ENCODE assay signal across 19 mouse cellular contexts in the genomic region with DNA sequence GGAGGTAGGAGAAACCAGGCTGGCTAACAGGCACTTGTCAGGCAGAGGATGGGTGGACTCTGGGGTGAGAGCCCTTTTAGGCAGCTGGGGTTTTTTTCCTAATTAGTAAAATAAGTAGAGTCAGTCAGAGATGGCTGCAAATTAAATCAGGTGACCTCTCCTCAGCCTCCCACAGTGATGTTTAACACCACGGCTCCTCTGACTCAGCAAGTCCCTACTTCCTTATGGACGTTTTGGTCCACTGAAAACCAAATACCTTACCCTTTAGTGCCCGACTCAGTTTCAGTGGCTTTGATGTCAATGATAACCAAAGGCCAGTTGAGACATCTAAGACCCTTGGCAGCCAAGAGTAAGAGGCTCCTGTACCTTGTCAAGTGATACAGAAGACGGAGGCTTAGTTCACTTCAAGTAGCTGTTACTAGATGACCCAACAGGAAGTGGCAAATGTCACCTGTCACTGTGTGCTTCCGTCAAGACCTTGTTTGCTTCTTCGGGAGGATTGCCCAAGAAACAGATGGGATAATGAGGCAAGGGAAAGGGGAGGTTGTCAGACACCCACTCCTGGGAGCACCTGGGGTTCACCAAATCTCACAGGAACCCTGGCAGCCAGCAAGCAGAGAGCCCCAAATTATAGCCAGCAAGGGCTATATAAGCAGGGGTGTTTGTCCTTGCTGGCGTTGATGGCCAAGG.
DNase-seq lines count a peak whose midpoint lies in the region; ATAC-seq and TF ChIP-seq lines count a peak whose summit lies in the region.
"Had no signal": no experiment of that assay in that cellular context is flagged by ENCODE, and none has a peak within 500 bp of the region (broad histone marks: within the 10 kb centered on the region; RNA-seq: fewer than 3 reads in every experiment).

No protein-coding gene starts in this region.

- no peak overlapping the region for H3K9ac ChIP-seq in kidney, postnatal 0 days (ENCODE audit: low read depth, low read length)
- H3K9ac ChIP-seq: embryonic facial prominence, embryonic 12.5 days; forebrain, embryonic 15.5 days; heart, embryonic 12.5 days had no signal

- H3K4me3 ChIP-seq in kidney, postnatal 0 days (replicated peaks; ENCODE audit: low read depth, low read length) = no peak overlapping the region
- H3K4me3 ChIP-seq: embryonic facial prominence, embryonic 12.5 days; forebrain, embryonic 15.5 days; heart, adult 2 months; heart, embryonic 12.5 days had no signal

- H3K27me3 ChIP-seq in kidney, postnatal 0 days (ENCODE audit: insufficient read depth, low read length) = no peaks in the 10 kb centered on the region
- H3K27me3 ChIP-seq: CH12.LX; embryonic facial prominence, embryonic 12.5 days; forebrain, embryonic 15.5 days had no signal

- H3K4me2 ChIP-seq in kidney, postnatal 0 days (ENCODE audit: low read length) = no peak overlapping the region
- H3K4me2 ChIP-seq: embryonic facial prominence, embryonic 12.5 days; forebrain, embryonic 15.5 days; heart, embryonic 12.5 days had no signal

- peak; percentile 5 for DNase-seq in kidney, postnatal 0 days (ENCODE audit: low spot score)
- no peak for DNase-seq in kidney, adult 18-20 months
- DNase-seq in thymus, postnatal 0 days (ENCODE audit: low spot score) = peak; percentile 6
- no peak for DNase-seq in thymus, postnatal 10 days (ENCODE audit: low spot score in 2 of 2)
- peak; percentile 7 for DNase-seq in induced T-regulatory cell, adult 2 months (ENCODE audit: low read depth)
- no peak for DNase-seq in gastrocnemius, adult 8-10 months (ENCODE audit: low spot score in 2 of 2)
- DNase-seq: adrenal gland, adult 2 months; adrenal gland, postnatal 25 days; cerebellum, adult 2 months; cerebellum, postnatal 10 days; gastrocnemius, postnatal 10 days; heart, adult 2 months had no signal

- H3K4me1 ChIP-seq in kidney, postnatal 0 days (replicated peaks; ENCODE audit: insufficient read depth, low read length) = no peaks in the 10 kb centered on the region
- H3K4me1 ChIP-seq: embryonic facial prominence, embryonic 12.5 days; heart, embryonic 12.5 days had no signal

- no peak for TF ChIP-seq CTCF in kidney, postnatal 0 days (IDR thresholded peaks at IDR 0.05; ENCODE audit: low read depth)

- H3K27ac ChIP-seq in kidney, postnatal 0 days = no peak overlapping the region
- H3K27ac ChIP-seq: embryonic facial prominence, embryonic 12.5 days; forebrain, embryonic 15.5 days; heart, adult 2 months had no signal

- ATAC-seq in kidney, postnatal 0 days (replicated peaks; ENCODE audit: low FRiP score, low read depth) = no peak
- peak; percentile 79 for ATAC-seq in neutrophil, adult 5-6 weeks (ENCODE audit: extremely low read depth, insufficient number of reproducible peaks, low FRiP score, poor library complexity, severe bottlenecking)
- no peak for ATAC-seq in megakaryocyte-erythroid progenitor cell, adult 5-6 weeks (replicated peaks; ENCODE audit: low FRiP score, low TSS enrichment, poor library complexity, severe bottlenecking)
- ATAC-seq: forebrain, embryonic 15.5 days; hindbrain, embryonic 16.5 days had no signal

- WGBS in kidney, postnatal 0 days = 23% methylated on average over 7 of the region's 7 CpGs

- H3K9me3 ChIP-seq in kidney, postnatal 0 days (replicated peaks; ENCODE audit: low read length) = no peaks in the 10 kb centered on the region
- H3K9me3 ChIP-seq: embryonic facial prominence, embryonic 12.5 days; forebrain, embryonic 15.5 days; heart, embryonic 12.5 days had no signal

- no peaks in the 10 kb centered on the region for H3K36me3 ChIP-seq in kidney, postnatal 0 days (ENCODE audit: insufficient read depth, low read length)
- H3K36me3 ChIP-seq: embryonic facial prominence, embryonic 12.5 days; forebrain, embryonic 15.5 days; heart, embryonic 12.5 days had no signal

Comparison
In these comparisons a context has a peak if more than half of its experiments do, and no peak if none do; other contexts are left out.
1. DNase-seq: peak in kidney, postnatal 0 days (single experiment), thymus, postnatal 0 days (single experiment) and induced T-regulatory cell, adult 2 months (single experiment); none in kidney, adult 18-20 months (single experiment), thymus, postnatal 10 days (0 of 2) and gastrocnemius, adult 8-10 months (0 of 2).